Mouse (Mus musculus): ENCODE results near the gene Sap25. TPM values are rescaled to one million over a fixed set of nuclear protein-coding genes. Genes with fewer than 3 reads are reported as not detected.

Sap25 gene
- polyA plus RNA-seq, 1 experiment from 2014 or later = 5.5 TPM

GRCm38 (mm10) chr5:137629906-137630545, 11.1 kb upstream of the Sap25 start:
- H3K9ac ChIP-seq = peak overlapping the region; percentile 84
- H3K4me2 ChIP-seq (replicated peaks) = peak overlapping the region; percentile 85
- peaks cover 7% of the 10 kb centered on the region for H3K36me3 ChIP-seq
- peak; percentile 50 for ATAC-seq
- H3K27me3 ChIP-seq (replicated peaks) = no peaks in the 10 kb centered on the region
- H3K4me1 ChIP-seq (replicated peaks) = peaks cover 38% of the 10 kb centered on the region
- 18% methylated on average over 6 of the region's 6 CpGs for WGBS
- H3K9me3 ChIP-seq = no peaks in the 10 kb centered on the region
- peak overlapping the region; percentile 91 for H3K4me3 ChIP-seq (replicated peaks)
- H3K27ac ChIP-seq = peak overlapping the region; percentile 99

GRCm38 (mm10) chr5:137630602-137631001, 10.5 kb upstream of the Sap25 start:
- Histone ChIP-seq H3K36me3 (peaks cover 8% of the 10 kb centered on the region), H3K27me3 (replicated peaks) (no peaks in the 10 kb centered on the region), H3K4me1 (replicated peaks) (peaks cover 38% of the 10 kb centered on the region), H3K4me2 (replicated peaks) (peak overlapping the region; percentile 85), H3K9me3 (no peaks in the 10 kb centered on the region), H3K4me3 (replicated peaks) (peak overlapping the region; percentile 91), H3K27ac (peak overlapping the region; percentile 99), H3K9ac (peak overlapping the region; percentile 84)
- ATAC-seq = no peak
- WGBS = 10% methylated on average over 3 of the region's 3 CpGs

- Histone ChIP-seq H3K4me3 (replicated peaks) (peak overlapping the region; percentile 91), H3K4me2 (replicated peaks) (peak overlapping the region; percentile 85), H3K27ac (peak overlapping the region; percentile 99), H3K4me1 (replicated peaks) (peaks cover 38% of the 10 kb centered on the region), H3K36me3 (peaks cover 12% of the 10 kb centered on the region), H3K27me3 (replicated peaks) (no peaks in the 10 kb centered on the region), H3K9me3 (no peaks in the 10 kb centered on the region), H3K9ac (peak overlapping the region; percentile 84)
- ATAC-seq = no peak
- 53% methylated on average over 9 of the region's 9 CpGs for WGBS
These were observed 10.0 kb upstream of the Sap25 start for GRCm38 (mm10) chr5:137631171-137631570.

DNA sequence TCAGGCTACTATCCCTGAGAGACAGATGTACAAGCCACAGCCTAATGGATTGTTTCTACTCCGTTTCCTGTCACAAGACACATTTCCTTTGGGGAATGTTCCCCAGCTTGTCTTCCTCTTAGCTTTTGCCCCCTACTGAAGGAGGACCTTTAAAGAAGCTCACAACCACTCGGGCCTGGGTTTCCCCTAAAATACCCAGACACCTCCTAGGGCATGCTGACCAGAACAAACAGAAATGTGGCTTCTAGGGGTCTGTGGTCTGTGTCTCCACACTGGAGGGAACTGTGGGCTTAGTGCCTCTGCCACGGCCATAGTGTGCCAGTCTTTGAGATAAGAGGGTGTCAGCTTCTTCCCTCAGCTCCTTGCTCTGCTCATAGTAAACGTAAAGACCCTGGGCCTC, 9.5 kb upstream of the Sap25 start:
- peak overlapping the region; percentile 99; the same call in 1 of the 2 replicates for H3K27ac ChIP-seq
- peak overlapping the region; percentile 85 for H3K4me2 ChIP-seq (replicated peaks)
- peak overlapping the region; percentile 35 for H3K9ac ChIP-seq
- peaks cover 38% of the 10 kb centered on the region for H3K4me1 ChIP-seq (replicated peaks)
- 49% methylated on average over 4 of the region's 4 CpGs for WGBS
- H3K27me3 ChIP-seq (replicated peaks) = no peaks in the 10 kb centered on the region
- no peak for ATAC-seq
- no peaks in the 10 kb centered on the region for H3K9me3 ChIP-seq
- H3K4me3 ChIP-seq (replicated peaks) = peak overlapping the region; percentile 91; the same call in 1 of the 2 replicates
- peaks cover 16% of the 10 kb centered on the region for H3K36me3 ChIP-seq

DNA sequence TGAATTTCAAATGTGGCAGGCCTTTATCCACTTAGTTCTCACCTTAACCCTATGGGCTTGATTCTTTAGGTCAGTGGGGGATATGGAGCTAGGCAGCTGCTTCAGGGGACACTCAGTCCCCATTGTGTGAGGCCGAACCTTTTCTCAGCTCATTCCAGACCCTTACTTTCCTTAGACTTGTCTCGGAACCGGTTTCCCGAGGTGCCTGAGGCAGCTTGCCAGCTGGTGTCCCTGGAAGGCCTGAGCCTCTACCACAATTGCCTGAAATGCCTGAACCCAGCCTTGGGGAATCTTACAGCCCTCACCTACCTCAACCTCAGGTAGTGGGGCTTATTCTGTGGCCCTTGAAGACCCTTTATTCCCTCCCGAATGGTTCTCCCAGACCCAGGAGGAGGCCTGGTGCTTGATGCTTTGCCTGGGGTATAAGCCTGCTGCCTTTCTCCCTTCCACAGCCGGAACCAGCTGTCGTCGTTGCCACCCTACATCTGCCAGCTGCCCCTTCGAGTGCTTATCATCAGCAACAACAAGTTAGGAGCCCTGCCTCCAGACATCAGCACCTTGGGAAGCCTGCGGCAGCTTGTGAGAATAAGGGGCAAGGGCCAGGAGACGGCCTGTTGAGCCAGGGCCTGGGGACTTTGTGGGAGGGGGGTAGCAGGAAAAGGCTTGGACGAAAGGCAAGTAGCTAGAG, 7.6 kb upstream of the Sap25 start:
- no peaks in the 10 kb centered on the region for H3K27me3 ChIP-seq (replicated peaks)
- H3K4me2 ChIP-seq (replicated peaks) = no peak overlapping the region
- WGBS = 77% methylated on average over 12 of the region's 12 CpGs
- H3K36me3 ChIP-seq = peaks cover 34% of the 10 kb centered on the region
- no peak overlapping the region for H3K9ac ChIP-seq
- peaks cover 38% of the 10 kb centered on the region for H3K4me1 ChIP-seq (replicated peaks)
- H3K27ac ChIP-seq = no peak overlapping the region
- H3K4me3 ChIP-seq (replicated peaks) = no peak overlapping the region
- no peaks in the 10 kb centered on the region for H3K9me3 ChIP-seq
- ATAC-seq = no peak

- Histone ChIP-seq H3K9ac (no peak overlapping the region), H3K4me3 (replicated peaks) (no peak overlapping the region), H3K27ac (no peak overlapping the region), H3K36me3 (peaks cover 54% of the 10 kb centered on the region), H3K9me3 (no peaks in the 10 kb centered on the region), H3K27me3 (replicated peaks) (peaks cover 10% of the 10 kb centered on the region; the same call in 1 of the 2 replicates), H3K4me2 (replicated peaks) (no peak overlapping the region), H3K4me1 (replicated peaks) (0 out of 2 replicates have a peak, but pooled peaks cover 6% of the 10 kb centered on the region)
- WGBS = 79% methylated on average over 7 of the region's 7 CpGs
- ATAC-seq = no peak
These were observed 1.7 kb upstream of the Sap25 start for GRCm38 (mm10) chr5:137639472-137639871.

DNA sequence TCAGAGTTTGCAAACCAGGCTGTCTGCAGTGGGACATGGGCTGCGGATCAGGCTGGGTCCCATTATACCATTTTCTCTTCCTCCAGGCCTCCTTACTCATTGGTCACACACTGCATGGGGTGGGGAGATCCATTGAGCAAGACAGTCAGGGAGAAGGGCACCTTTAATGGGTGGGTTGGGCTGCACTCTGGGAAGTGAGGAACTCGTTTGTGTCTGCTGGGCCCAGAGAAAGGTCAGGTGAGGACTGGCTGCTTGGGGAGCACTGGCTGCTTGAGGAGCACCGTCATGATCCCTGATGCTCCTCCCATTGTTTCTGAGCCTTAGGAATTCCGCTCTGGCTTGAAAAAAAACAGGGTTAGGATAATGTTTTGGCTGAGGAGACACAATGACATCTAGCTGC, 1.8 kb downstream of the Sap25 start:
- peaks cover 31% of the 10 kb centered on the region for H3K36me3 ChIP-seq
- ATAC-seq = no peak
- H3K9me3 ChIP-seq = no peaks in the 10 kb centered on the region
- H3K9ac ChIP-seq = no peak overlapping the region
- H3K4me2 ChIP-seq (replicated peaks) = no peak overlapping the region
- H3K4me1 ChIP-seq (replicated peaks) = peaks cover 20% of the 10 kb centered on the region; the same call in 1 of the 2 replicates
- H3K27me3 ChIP-seq (replicated peaks) = peaks cover 22% of the 10 kb centered on the region
- WGBS = 37% methylated on average over 4 of the region's 4 CpGs
- no peak overlapping the region for H3K4me3 ChIP-seq (replicated peaks)
- no peak overlapping the region for H3K27ac ChIP-seq

GRCm38 (mm10) chr5:137644484-137644883, 3.4 kb downstream of the Sap25 start:
- H3K4me2 ChIP-seq (replicated peaks) = no peak overlapping the region
- ATAC-seq = no peak

DNA sequence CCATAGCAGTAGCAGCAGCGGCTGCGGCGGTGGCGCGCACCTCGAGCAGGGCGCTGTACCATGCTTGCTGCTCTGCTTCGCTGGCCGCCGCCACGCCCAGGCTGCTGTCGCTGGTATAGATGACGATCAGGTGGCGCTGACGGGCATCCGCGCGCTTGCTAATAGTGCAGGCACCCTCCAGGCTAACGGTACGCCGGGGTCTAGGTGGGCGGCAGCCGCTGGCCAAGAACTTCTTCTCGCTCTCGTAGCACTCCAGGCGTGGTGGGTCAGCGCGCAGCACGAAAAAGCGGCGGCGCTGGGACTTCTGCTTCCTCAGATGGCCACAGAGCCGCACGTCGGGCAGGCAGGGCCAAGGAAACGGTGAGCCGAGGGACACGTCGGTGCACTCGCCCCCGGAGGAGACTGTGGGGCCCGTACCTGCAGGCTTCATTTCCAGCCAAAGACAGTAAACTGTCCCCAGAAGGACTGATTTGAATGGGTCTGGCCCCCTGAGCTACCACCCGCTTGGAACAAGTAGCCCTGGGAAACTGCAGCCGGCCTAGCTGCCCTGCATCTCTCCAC, 4.0 kb downstream of the Sap25 start:
- H3K9ac ChIP-seq = no peak overlapping the region; the same call in 1 of the 2 replicates

More at GRCm38 (mm10) chr5:137644484-137644883, 3.4 kb downstream of the Sap25 start:
- H3K4me3 ChIP-seq (replicated peaks) = no peak overlapping the region
- H3K9me3 ChIP-seq = no peaks in the 10 kb centered on the region
- WGBS = 50% methylated on average over 19 of the region's 19 CpGs
- no peak overlapping the region for H3K9ac ChIP-seq
- peaks cover 22% of the 10 kb centered on the region for H3K27me3 ChIP-seq (replicated peaks)
- peaks cover 25% of the 10 kb centered on the region for H3K36me3 ChIP-seq
- H3K27ac ChIP-seq = no peak overlapping the region
- H3K4me1 ChIP-seq (replicated peaks) = peaks cover 33% of the 10 kb centered on the region; the same call in 1 of the 2 replicates

GRCm38 (mm10) chr5:137645652-137646091, 4.5 kb downstream of the Sap25 start, which contains the start of gene Irs3:
TSS of gene Irs3 (minus strand) at chr5:137645714.
- Histone ChIP-seq H3K27ac (no peak within 1 kb of the TSS), H3K9ac (no peak within 1 kb of the TSS; the same call in 1 of the 2 replicates), H3K9me3 (no peaks in the 10 kb centered on the region), H3K36me3 (peaks cover 13% of the 10 kb centered on the region; the same call in 1 of the 2 replicates), H3K4me2 (replicated peaks) (peak within 1 kb of the TSS; percentile 65), H3K27me3 (replicated peaks) (peaks cover 22% of the 10 kb centered on the region), H3K4me1 (replicated peaks) (peaks cover 39% of the 10 kb centered on the region), H3K4me3 (replicated peaks) (peak within 1 kb of the TSS; percentile 33)
- 30% methylated on average over 11 of the region's 11 CpGs for WGBS
- ATAC-seq = no peak

More for the DNA sequence above, 4.0 kb downstream of the Sap25 start:
- peak overlapping the region; percentile 33 for H3K4me3 ChIP-seq (replicated peaks)
- 6% methylated on average over 44 of the region's 44 CpGs for WGBS
- H3K27me3 ChIP-seq (replicated peaks) = peaks cover 22% of the 10 kb centered on the region
- ATAC-seq = 0 out of 2 replicates have a peak, but pooled peaks have one; percentile 23
- H3K4me2 ChIP-seq (replicated peaks) = peak overlapping the region; percentile 65
- no peaks in the 10 kb centered on the region for H3K9me3 ChIP-seq
- peaks cover 40% of the 10 kb centered on the region for H3K4me1 ChIP-seq (replicated peaks)
- no peak overlapping the region for H3K27ac ChIP-seq
- H3K36me3 ChIP-seq = peaks cover 18% of the 10 kb centered on the region; the same call in 1 of the 2 replicates

GRCm38 (mm10) chr5:137647827-137648601, 6.9 kb downstream of the Sap25 start:
- no peak for ATAC-seq
- no peak overlapping the region for H3K9ac ChIP-seq
- H3K9me3 ChIP-seq = no peaks in the 10 kb centered on the region
- WGBS = 38% methylated on average over 9 of the region's 9 CpGs
- H3K4me2 ChIP-seq (replicated peaks) = no peak overlapping the region
- H3K36me3 ChIP-seq = peaks cover 8% of the 10 kb centered on the region; the same call in 1 of the 2 replicates
- no peak overlapping the region for H3K4me3 ChIP-seq (replicated peaks)
- peaks cover 43% of the 10 kb centered on the region for H3K4me1 ChIP-seq (replicated peaks)
- peaks cover 22% of the 10 kb centered on the region for H3K27me3 ChIP-seq (replicated peaks)
- H3K27ac ChIP-seq = no peak overlapping the region
